Mouse (Mus musculus) forebrain, embryonic 15.5 days (tissue): ENCODE data around the gene Ccdc142. TPM values are rescaled to one million over a fixed set of nuclear protein-coding genes. Genes with fewer than 3 reads are reported as not detected.

Experiments
- ATAC-seq: fragments of 200-750 bp; cut with Nextera tagmentation; replicated peaks from 2 replicates; pipeline ENCODE4 v1.8.0; 2017; ENCODE audit warnings: mild to moderate bottlenecking, moderate TSS enrichment, moderate library complexity
- H3K27ac ChIP-seq: fragments of 300-500 bp; sonication (generic); replicated peaks from 2 replicates; pipeline ENCODE4 v1.5.1; 2015; ENCODE audit warnings: mild to moderate bottlenecking, inconsistent platforms
- H3K27me3 ChIP-seq: fragments of 300-500 bp; sonication (generic); 2 replicates; pipeline ENCODE4 v1.6.1; 2015; ENCODE audit warnings: inconsistent platforms
- H3K36me3 ChIP-seq: fragments of 300-500 bp; sonication (generic); 2 replicates; pipeline ENCODE4 v1.6.1; 2015; ENCODE audit warnings: mild to moderate bottlenecking, inconsistent platforms
- H3K4me1 ChIP-seq: fragments of 300-500 bp; sonication (generic); 2 replicates; pipeline ENCODE4 v1.6.1; 2015; ENCODE audit warnings: inconsistent platforms
- H3K4me2 ChIP-seq: fragments of 300-500 bp; sonication (generic); replicated peaks from 2 replicates; pipeline ENCODE4 v1.6.1; 2015; ENCODE audit warnings: mild to moderate bottlenecking, inconsistent platforms
- H3K4me3 ChIP-seq: fragments of 300-500 bp; sonication (generic); 2 replicates; pipeline ENCODE4 v1.5.1; 2015; ENCODE audit warnings: mild to moderate bottlenecking, inconsistent platforms
- H3K9ac ChIP-seq: fragments of 300-500 bp; sonication (generic); replicated peaks from 2 replicates; pipeline ENCODE4 v1.6.1; 2015; ENCODE audit warnings: mild to moderate bottlenecking, inconsistent platforms
- H3K9me3 ChIP-seq: fragments of 300-500 bp; sonication (generic); 2 replicates; pipeline ENCODE4 v1.6.1; 2016; ENCODE audit warnings: inconsistent platforms
- whole genome bisulfite sequencing: fragments of 180-500 bp; shearing (Covaris S2); methylation state at CpG from one replicate; pipeline ENCODE4 v1.1.7; 2015; ENCODE audit warnings: mixed read lengths; 5-methylcytosine and 5-hydroxymethylcytosine counted together
- polyA plus RNA-seq: library from polyadenylated mRNA; unstranded; fragments of >200 nt; fragmentation: Nextera tagmentation; extraction: Ambion mirVana; gene quantifications from 2 replicates; pipeline ENCODE4 v1.2.1, GENCODE M21; 2015

The Ccdc142 gene
- polyA plus RNA-seq, 1 experiment from 2014 or later, result 3.8 TPM

DNA sequence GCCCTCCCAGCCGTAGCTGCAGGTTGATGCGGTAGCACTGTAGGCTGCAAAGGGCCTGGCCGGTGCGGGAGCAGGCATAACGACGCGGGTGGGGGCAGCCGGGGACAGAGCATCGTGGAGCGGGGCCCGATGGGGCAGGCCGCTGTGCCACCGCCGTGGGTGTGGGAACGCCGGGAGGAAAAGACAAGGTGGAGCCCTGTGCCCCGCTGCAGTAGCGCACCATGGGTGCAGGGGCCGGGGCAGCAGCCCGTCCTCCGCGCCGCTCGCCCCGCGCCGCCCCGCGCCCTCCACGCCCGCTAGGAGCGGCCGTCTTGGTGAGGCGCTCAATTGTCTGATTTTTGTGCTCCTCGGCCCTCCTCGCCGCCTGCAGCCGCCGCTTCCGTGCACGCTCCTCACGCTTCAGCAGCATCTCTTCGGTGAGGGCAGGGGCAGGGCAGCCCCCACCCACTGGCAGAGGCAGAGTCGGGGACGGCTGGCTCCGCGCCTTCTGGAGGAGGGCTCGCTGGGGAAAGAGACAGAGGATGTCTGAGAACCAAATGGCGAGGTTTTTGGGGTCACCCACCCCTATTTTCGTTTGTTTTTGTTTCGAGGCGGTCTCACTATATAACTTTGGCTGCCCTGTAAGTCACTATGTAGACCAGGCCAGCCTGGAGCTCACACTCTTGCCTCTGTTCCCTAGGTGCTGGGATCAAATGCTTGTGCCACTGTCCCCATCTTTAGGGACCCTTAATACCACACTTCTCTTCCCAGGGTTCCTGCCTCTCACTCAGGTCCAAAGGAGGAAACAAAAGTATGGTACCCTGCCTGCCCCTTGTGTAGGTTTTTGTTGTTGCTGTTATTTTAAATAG lies 20.7 kb downstream of the Ccdc142 start:
- Histone ChIP-seq H3K9me3 (no peaks in the 10 kb centered on the region), H3K27ac (peak overlapping the region; percentile 95), H3K9ac (peak overlapping the region; percentile 69), H3K36me3 (peaks cover 23% of the 10 kb centered on the region; the same call in 1 of the 2 replicates), H3K27me3 (no peaks in the 10 kb centered on the region), H3K4me1 (peaks cover 54% of the 10 kb centered on the region), H3K4me2 (peak overlapping the region; percentile 95), H3K4me3 (peak overlapping the region; percentile 86)
- ATAC-seq, result no peak; the same call in 1 of the 2 replicates
- under 1% methylated on average over 47 of the region's 52 CpGs for WGBS

- peak overlapping the region; percentile 95; the same call in 1 of the 2 replicates for H3K4me2 ChIP-seq
- no peak for ATAC-seq
- no peak overlapping the region for H3K4me3 ChIP-seq
- H3K9ac ChIP-seq, result 0 out of 2 replicates have a peak overlapping the region, but pooled peaks have one; percentile 69
- peaks cover 15% of the 10 kb centered on the region; the same call in 1 of the 2 replicates for H3K36me3 ChIP-seq
- WGBS, result 83% methylated on average over 5 of the region's 5 CpGs
- H3K9me3 ChIP-seq, result no peaks in the 10 kb centered on the region
- H3K4me1 ChIP-seq, result peaks cover 53% of the 10 kb centered on the region
- H3K27ac ChIP-seq, result peak overlapping the region; percentile 95; the same call in 1 of the 2 replicates
- H3K27me3 ChIP-seq, result no peaks in the 10 kb centered on the region
These were observed 21.6 kb downstream of the Ccdc142 start for GRCm38 (mm10) chr6:83122961-83123360.

- ATAC-seq, result peak; percentile 5
- Histone ChIP-seq H3K9me3 (no peaks in the 10 kb centered on the region), H3K27me3 (no peaks in the 10 kb centered on the region), H3K36me3 (no peaks in the 10 kb centered on the region), H3K27ac (peak overlapping the region; percentile 71), H3K4me1 (peaks cover 41% of the 10 kb centered on the region), H3K9ac (peak overlapping the region; percentile 70), H3K4me2 (peak overlapping the region; percentile 92), H3K4me3 (peak overlapping the region; percentile 91)
- WGBS, result 0% methylated on average over 30 of the region's 30 CpGs
These were observed 23.5 kb downstream of the Ccdc142 start for GRCm38 (mm10) chr6:83124851-83125312.

- peak within 1 kb of the TSS; percentile 71 for H3K27ac ChIP-seq
- H3K9me3 ChIP-seq, result no peaks in the 10 kb centered on the region
- H3K4me1 ChIP-seq, result peaks cover 37% of the 10 kb centered on the region
- H3K27me3 ChIP-seq, result no peaks in the 10 kb centered on the region
- H3K4me2 ChIP-seq, result peak within 1 kb of the TSS; percentile 92
- peak within 1 kb of the TSS; percentile 91 for H3K4me3 ChIP-seq
- no peaks in the 10 kb centered on the region for H3K36me3 ChIP-seq
- 13% methylated on average over 5 of the region's 5 CpGs for WGBS
- peak within 1 kb of the TSS; percentile 70 for H3K9ac ChIP-seq
- no peak for ATAC-seq
These were observed 23.9 kb downstream of the Ccdc142 start, which contains the start of gene Ino80b for GRCm38 (mm10) chr6:83125331-83125730. TSS of gene Ino80b (minus strand) at chr6:83125431.

- no peaks in the 10 kb centered on the region for H3K9me3 ChIP-seq
- 95% methylated on average over 5 of the region's 5 CpGs for WGBS
- H3K27me3 ChIP-seq, result no peaks in the 10 kb centered on the region
- no peaks in the 10 kb centered on the region for H3K36me3 ChIP-seq
- H3K4me3 ChIP-seq, result no peak overlapping the region
- H3K4me1 ChIP-seq, result peaks cover 28% of the 10 kb centered on the region
- H3K9ac ChIP-seq, result no peak overlapping the region
- H3K4me2 ChIP-seq, result no peak overlapping the region
- no peak overlapping the region for H3K27ac ChIP-seq
- ATAC-seq, result no peak
These were observed 26.0 kb downstream of the Ccdc142 start for GRCm38 (mm10) chr6:83127419-83127818.

- peaks cover 5% of the 10 kb centered on the region; the same call in 1 of the 2 replicates for H3K27me3 ChIP-seq
- WGBS, result 80% methylated on average over 6 of the region's 6 CpGs
- H3K4me3 ChIP-seq, result no peak overlapping the region
- no peaks in the 10 kb centered on the region for H3K36me3 ChIP-seq
- H3K4me1 ChIP-seq, result peaks cover under 1% of the 10 kb centered on the region; the same call in 1 of the 2 replicates
- H3K4me2 ChIP-seq, result no peak overlapping the region
- no peak for ATAC-seq
- no peaks in the 10 kb centered on the region for H3K9me3 ChIP-seq
- H3K9ac ChIP-seq, result no peak overlapping the region
- no peak overlapping the region for H3K27ac ChIP-seq
These were observed 30.2 kb downstream of the Ccdc142 start for GRCm38 (mm10) chr6:83131469-83132034.

DNA sequence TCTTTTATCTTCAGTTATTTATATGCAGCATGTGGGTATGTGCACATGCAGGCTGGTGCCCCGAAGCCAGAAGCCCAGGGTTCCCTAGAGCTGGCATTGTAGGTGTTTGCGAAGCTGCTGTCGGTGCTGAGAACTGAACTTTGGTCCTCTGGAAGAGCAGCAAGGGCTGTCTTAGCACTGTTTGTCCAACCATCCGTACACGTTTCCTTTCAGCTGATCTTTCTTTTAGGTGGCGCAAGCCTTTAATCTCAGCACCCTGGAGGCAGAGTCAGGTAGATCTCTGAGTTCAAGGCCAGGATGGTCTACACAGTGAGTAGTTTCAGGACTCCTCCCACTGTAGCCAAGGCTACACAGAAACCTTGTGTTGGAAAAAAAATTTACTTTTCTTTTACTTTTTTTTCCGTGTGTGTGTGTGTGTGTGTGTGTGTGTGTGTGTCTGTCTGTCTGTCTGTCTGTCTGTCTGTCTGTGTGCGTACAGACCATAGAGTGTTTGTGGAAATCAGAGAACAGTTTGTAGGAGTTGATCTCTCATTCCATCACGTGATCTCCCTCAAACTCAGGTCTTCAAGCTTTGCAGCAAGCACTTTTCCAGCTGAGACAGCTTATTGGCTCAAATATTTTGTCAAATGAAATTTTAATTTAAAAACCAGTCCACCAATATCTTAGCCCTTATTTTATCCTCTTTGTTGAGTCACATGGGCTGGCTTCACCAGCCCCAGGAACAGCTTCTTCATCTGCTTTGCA lies 30.9 kb downstream of the Ccdc142 start:
- Histone ChIP-seq H3K27ac (no peak overlapping the region), H3K27me3 (peaks cover 5% of the 10 kb centered on the region; the same call in 1 of the 2 replicates), H3K4me1 (peaks cover 8% of the 10 kb centered on the region), H3K36me3 (no peaks in the 10 kb centered on the region), H3K9ac (no peak overlapping the region), H3K9me3 (no peaks in the 10 kb centered on the region), H3K4me3 (no peak overlapping the region), H3K4me2 (no peak overlapping the region)
- WGBS, result 85% methylated on average over 9 of the region's 9 CpGs
- no peak for ATAC-seq

- 62% methylated on average over 3 of the region's 3 CpGs for WGBS
- Histone ChIP-seq H3K36me3 (no peaks in the 10 kb centered on the region), H3K27ac (no peak overlapping the region), H3K9me3 (no peaks in the 10 kb centered on the region), H3K27me3 (peaks cover 5% of the 10 kb centered on the region; the same call in 1 of the 2 replicates), H3K4me1 (peaks cover 20% of the 10 kb centered on the region), H3K4me2 (no peak overlapping the region), H3K4me3 (no peak overlapping the region), H3K9ac (no peak overlapping the region)
- no peak for ATAC-seq
These were observed 32.8 kb downstream of the Ccdc142 start for GRCm38 (mm10) chr6:83134226-83134625.

GRCm38 (mm10) chr6:83134951-83135513 lies 33.6 kb downstream of the Ccdc142 start, which contains the start of gene Rtkn:
TSS of gene Rtkn (plus strand) at chr6:83135463.
- no peak within 1 kb of the TSS for H3K27ac ChIP-seq
- H3K4me2 ChIP-seq, result peak within 1 kb of the TSS; percentile 9; the same call in 1 of the 2 replicates
- H3K4me1 ChIP-seq, result peaks cover 20% of the 10 kb centered on the region
- no peak within 1 kb of the TSS for H3K9ac ChIP-seq
- peaks cover 5% of the 10 kb centered on the region; the same call in 1 of the 2 replicates for H3K27me3 ChIP-seq
- H3K4me3 ChIP-seq, result 0 out of 2 replicates have a peak within 1 kb of the TSS, but pooled peaks have one; percentile 6
- 60% methylated on average over 7 of the region's 7 CpGs for WGBS
- H3K9me3 ChIP-seq, result no peaks in the 10 kb centered on the region
- H3K36me3 ChIP-seq, result no peaks in the 10 kb centered on the region
- no peak for ATAC-seq

- Histone ChIP-seq H3K36me3 (no peaks in the 10 kb centered on the region), H3K4me1 (peaks cover 20% of the 10 kb centered on the region), H3K4me3 (0 out of 2 replicates have a peak overlapping the region, but pooled peaks have one; percentile 6), H3K27me3 (peaks cover 5% of the 10 kb centered on the region; the same call in 1 of the 2 replicates), H3K4me2 (peak overlapping the region; percentile 9; the same call in 1 of the 2 replicates), H3K9ac (no peak overlapping the region), H3K27ac (no peak overlapping the region), H3K9me3 (no peaks in the 10 kb centered on the region)
- ATAC-seq, result no peak
- WGBS, result 5% methylated on average over 37 of the region's 37 CpGs
These were observed 34.3 kb downstream of the Ccdc142 start for GRCm38 (mm10) chr6:83135571-83136161.
